Mouse (Mus musculus) heart, postnatal 25 days (tissue): ENCODE measurements around the gene Grcc10. TPM values are rescaled to one million over a fixed set of nuclear protein-coding genes. Genes with fewer than 3 reads are reported as not detected.

Experiments used
- DNase-seq: peaks from one replicate; pipeline ENCODE4 v3.0.0; 2022; ENCODE audit warnings: low spot score
- intact Hi-C: fragments of 180-260 bp; cut with DNase I; formaldehyde crosslinking; loops from one replicate; pipeline ENCODE4 v1.15.1; 2025
- total RNA-seq, 2 experiments: library from RNA; stranded (reverse); gene quantifications; 2 replicates each; pipeline ENCODE4 v1.2.3; 2021

Gene Grcc10
- total RNA-seq, 2 experiments from 2014 or later: 274 to 277 TPM

DNA sequence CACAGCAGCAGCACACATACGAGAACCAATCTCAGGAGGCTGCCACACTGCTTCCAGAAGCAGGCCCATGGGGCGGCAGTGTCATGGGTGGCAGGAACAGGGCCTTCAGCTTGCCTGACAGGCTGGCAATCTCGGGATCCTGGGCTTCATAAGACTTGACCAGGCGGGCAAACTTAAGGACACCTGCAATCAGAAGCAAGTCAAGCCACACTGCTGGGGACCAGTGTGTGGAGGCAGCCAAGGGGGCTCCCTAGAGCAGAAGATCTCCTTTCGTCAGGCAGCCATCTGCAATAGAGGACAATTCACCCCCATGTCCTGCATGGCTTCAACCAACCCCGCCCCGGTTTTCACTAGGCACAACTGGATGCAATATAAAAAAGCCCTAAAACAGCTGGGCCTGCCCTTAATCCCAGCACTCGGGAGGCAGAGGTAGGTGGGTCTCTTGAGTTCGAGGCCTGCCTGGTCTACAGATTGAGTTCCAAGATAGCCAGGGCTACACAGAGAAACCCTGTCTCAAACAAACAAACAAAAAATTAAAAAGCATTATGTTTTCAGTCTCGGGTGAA lies 1.9 kb downstream of the Grcc10 start:
- intact Hi-C loops: loop anchor here (5.0 kb wide), 1 partner anchor 97 kb away; no protein-coding TSS in a partner anchor
- DNase-seq: no peak

DNA sequence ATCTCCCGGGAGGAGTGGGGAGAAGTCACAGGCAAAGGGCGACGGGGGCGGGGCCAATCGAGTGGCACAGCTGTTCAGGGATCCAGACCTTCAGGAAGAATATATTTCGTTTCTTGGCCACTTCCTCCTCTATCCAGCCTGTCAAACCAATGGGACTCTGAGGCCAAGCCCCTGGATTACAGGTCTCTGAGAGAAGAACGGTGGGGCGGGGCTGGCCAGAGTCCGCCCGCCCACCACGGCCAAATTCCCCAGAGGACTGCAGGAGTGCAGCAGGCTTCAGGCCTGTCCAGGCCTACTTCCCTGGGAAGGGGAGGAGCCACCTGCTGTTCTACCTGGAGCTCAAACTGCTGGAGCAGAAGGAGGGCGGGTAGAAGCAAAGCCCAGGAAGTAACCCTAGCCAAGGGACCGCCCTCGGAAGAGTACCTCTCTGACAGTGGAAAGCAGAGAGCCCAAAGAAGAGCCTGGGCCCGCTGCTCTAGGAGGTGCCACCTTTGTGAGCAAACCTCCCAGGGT lies 2.6 kb downstream of the Grcc10 start, which contains the start of gene Ptpn6:
TSS of gene Ptpn6 (minus strand) at position 204 of the 513 bp plus-strand sequence.
- intact Hi-C loops: loop anchor here (5.0 kb wide), 1 partner anchor 96 kb away; no protein-coding TSS in a partner anchor
- DNase-seq: no peak

DNA sequence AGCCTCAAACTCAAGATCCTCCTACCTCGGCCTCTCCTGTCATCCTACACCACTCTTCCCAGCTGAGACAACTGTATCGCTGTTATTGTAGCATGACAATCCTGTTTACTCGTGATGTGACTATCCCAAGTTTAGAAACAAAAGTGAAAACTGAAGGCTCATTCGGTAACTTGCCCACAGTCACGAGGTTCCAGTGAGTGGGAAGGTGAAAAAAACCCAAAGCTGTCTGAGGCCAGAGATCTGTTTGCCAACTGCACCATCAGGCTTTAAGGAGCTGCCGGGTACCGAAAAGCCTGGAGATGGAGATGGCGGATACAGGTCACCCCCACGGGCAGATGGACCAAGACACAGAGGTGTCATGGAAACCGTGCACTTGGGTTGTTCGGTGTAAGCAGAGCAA lies 4.1 kb downstream of the Grcc10 start:
- intact Hi-C loops: loop anchor here (5.0 kb wide), 1 partner anchor 95 kb away; no protein-coding TSS in a partner anchor
- DNase-seq: no peak

DNA sequence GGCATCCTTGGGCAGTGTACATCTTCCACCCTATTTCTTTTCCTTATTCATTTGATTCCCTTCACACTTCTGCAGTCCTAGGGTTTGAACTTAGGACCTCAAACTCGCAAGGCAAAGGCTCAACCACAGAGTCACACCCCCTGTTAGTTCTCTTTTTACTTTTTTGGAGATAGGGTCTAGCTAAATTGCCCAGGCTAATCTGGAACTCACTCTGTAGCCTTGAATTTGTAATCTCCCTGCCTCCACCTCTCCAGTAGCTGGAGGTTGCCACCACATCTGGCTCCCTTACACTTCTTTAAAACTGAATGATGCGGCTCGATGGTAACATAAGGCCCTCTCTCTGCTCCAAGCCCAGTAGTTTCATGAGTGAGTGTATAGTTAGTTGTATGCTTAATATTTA lies 6.8 kb downstream of the Grcc10 start:
- intact Hi-C loops: no loop called here
- no peak for DNase-seq

DNA sequence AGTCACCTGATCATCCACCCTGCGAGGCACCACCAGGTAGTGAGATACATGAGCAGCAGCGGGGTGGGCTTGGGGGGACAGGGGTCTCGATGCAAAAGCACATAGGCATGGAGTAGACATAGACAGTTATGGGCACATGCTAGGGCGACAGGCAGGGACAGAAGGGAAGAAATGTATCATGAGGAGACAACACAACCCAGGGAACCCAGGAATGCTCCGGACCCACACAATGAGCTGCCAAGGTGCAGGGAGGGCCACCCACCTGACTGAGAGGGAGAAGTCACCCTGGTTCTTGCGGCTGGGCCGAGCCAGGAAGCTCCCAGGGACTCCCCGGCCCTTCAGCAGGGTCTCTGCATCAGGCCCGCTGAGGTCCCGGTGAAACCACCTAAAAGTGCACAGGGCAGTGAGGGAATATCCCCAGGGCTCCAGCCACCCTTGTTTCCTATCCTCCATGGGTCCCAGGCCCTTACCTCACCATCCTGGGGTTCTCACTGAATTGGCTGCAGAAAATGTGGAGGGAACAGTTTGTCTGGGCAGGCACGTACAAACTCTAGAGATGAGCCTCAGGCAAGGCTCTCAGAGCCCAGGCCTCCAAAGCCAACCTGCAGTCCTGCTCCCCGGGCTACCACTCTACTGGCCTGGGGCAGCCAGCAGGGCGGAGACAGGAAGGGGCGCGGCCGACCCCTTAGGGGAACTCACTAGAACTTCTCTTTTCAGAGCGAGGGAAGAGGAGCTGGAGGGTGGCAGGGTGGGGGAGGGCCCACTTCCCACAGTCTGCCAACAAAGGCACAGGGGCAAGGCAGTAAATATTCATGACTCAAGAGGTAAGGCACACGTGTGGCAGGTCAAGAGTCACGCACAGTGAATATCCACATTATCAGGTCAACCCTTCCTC lies 8.5 kb downstream of the Grcc10 start:
- no peak for DNase-seq
- intact Hi-C loops: no loop called here

DNA sequence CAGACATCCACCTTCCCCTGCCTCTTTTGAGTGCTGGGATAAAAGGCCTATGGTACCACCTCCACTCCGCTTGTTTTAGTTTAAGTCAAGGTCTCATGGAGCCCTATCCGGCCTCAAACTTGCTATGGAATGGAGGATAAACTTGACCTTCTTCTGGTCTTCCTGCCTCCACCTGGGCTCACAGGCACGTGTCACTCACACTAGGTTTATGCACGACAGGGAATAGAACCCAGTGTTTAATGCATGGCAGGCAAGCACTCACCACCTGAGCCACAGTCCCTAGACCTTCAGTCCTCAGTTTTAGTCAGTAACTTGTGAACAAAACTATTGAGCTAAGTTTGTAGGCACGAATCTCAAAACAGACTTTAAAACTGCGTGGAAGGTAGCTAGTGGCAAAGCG lies 10.1 kb downstream of the Grcc10 start:
- intact Hi-C loops: no loop called here
- no peak for DNase-seq

DNA sequence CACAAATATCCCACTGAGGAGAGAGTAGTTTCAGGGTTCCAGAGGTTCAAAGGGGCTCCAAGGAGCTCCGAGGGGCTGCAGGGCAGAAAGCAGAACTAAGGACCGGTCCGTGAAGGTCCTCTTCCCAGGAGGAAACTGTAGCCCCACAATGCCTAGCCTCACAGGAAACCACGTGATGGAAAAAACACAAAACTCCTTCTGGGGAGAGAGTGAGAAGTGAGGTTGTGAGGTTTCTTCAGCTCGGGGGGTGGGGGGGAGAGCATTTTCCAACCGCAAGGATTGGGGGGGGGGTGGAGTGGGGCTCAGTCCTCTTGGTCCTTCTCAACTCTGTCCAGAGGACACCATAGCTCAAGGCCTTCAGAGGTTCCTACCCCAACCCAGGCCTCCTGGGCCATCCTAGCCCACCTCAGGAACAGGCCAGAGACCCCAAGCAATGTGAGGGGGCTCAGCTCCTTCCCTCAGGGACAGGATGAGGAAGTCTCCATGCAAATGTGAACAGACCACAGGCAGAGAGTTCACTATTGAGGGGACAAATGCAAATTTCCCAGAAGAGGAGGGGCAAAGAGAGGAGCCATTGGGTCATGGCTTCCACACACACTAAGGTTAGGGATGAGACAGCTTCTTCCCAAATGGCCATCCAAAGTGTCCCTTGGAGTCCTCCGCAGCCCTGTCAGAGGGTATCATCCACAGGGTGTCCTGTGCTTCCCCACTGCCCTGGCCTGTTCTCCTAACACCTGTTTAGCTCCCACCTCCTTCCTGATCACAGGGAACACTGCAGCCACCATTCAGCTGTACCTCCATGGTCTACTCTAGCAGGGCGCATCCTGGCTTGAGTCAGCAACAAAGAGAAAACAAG lies 11.1 kb downstream of the Grcc10 start:
- no peak for DNase-seq

DNA sequence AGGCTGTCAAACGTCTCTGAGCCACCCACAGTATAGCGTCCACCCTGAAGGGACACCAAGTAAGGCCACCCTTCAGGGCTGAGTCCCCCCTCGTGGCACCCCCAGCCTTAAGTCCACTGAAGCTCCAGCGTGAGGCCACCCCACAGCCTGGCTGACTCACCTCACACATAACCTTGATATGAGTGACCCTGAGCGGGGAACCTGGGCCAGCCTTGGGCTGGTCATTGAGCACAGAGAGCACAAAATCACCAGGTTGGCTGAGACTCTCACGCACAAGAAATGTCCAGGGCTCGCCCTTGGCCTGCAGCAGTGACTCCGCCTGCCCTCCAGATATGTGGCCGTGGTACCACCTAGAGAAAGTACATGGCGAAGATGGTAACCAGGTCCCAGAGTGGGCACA lies 12.6 kb downstream of the Grcc10 start:
- no peak for DNase-seq
- intact Hi-C loops: no loop called here

More for the DNA sequence above, 11.1 kb downstream of the Grcc10 start:
- intact Hi-C loops: no loop called here

DNA sequence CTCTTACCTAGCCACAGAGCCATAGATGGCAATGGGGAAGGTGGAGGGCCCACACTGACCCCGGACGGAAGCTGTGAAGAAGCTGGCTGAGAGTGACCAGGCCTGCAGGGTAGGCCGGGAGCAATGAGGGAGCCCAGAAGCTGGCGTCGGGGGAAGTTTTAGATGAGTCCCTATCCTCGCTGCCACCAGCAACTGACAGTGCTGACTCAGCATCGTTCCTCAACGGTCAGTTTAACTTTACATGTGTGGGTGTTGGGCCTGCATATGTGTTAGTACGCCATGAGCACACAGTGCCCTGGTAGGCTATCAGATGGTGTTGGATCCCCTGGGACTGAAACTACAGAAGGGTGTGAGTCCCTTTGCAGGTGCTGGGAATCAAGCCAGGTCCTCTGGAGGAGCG lies 16.7 kb downstream of the Grcc10 start:
- DNase-seq: no peak
- intact Hi-C loops: no loop called here

DNA sequence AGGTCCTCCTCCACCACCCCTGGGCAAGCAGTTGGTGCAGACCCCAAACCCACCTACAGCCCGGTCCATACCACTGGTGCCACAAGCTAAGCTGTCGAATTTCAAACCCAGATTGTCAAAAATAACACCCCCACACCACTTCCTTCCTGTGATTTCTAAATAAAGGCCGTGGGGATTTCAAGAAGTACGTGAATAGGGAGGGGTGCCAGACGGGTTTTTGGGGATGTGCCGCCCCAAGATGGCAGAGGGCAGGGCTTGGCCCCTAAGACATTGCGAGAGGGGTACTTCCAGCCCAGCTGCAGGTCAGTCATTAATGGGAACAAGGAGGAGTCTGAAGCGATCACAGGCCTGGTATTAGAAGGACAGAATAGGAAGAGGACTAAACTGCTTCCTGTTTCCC lies 17.6 kb downstream of the Grcc10 start:
- intact Hi-C loops: no loop called here

DNA sequence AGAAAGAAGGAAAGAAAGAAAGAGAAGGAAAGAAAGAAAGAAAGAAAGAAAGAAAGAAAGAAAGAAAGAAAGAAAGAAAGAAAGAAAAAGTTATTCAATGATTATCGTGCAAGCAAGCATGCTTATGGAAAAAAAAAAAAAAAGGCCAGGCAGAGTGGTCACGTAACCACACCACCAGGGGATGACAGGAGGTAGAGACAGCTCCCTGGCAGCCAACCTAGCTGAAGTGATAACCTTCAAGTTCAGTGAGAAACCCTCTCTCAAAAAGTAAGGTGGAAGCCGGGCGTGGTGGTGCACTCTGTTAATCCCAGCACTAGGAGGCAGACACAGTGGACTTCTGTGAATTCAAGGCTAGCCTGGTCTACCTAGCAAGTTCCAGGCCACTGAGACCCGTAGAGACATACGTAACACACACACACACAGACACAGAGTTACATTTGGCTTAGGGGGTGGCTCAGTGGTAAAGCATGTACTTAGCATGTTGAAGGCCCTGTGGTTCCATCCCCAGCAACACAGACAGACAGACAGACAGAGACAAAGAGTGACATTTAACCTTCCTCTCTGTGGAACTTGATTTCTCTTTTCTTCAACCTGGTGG lies 18.2 kb downstream of the Grcc10 start:
- DNase-seq: no peak

More for the DNA sequence above, 17.6 kb downstream of the Grcc10 start:
- DNase-seq: no peak

DNA sequence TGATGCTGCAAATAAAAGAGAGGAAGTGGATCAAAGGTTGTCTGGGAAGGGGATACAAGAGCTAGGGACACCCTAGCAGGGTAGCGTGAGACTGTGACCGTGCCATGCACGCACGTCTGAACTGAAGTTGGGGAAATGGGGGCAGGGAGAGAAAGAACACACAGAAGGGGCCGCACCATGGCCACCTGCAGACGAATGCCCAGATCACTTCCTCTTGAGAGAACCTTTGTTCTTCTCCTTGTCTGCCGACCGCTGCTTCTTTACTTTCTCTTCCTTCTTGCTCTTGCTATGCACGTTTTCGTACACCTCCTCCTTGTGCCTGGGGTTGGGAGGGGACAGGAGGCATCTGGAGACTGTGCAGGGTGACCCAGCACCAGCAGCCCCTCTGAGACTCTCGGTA lies 20.3 kb downstream of the Grcc10 start:
- no peak for DNase-seq
- intact Hi-C loops: no loop called here

More for the DNA sequence above, 18.2 kb downstream of the Grcc10 start:
- intact Hi-C loops: no loop called here

DNA sequence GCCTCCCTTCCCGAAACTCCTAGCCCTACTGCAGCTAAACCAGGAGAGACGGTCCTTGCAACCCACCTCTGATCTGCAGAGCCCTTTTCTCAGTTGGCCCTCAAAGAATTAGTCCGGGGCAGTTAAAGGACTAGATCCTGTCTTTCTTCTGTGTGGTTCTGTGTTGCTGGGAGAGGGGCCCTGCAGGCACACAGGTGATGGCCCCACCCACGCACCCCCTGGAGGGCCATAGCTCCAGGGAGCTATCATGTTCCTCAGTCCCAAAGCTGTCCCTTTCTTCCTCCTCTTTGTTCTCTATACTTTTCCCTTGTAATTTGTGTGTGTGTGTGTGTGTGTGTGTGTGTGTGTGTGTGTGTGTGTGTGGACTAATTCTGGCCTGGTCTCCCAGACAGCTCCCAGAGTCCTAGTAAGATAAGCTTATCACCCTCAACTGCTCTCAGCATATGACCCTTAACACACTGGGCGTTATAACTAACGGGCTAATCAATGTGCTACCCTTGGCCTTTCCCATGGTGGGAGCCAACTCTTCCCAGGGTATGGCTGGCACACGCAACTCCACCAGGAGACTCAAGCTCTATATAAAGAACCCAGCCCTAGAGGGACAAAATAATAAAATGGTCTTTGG lies 21.7 kb downstream of the Grcc10 start:
- intact Hi-C loops: loop anchor here (10.0 kb wide), 2 partner anchors 285 to 315 kb away; partner anchors contain the start of genes Ing4 and Zfp384
- DNase-seq: no peak

DNA sequence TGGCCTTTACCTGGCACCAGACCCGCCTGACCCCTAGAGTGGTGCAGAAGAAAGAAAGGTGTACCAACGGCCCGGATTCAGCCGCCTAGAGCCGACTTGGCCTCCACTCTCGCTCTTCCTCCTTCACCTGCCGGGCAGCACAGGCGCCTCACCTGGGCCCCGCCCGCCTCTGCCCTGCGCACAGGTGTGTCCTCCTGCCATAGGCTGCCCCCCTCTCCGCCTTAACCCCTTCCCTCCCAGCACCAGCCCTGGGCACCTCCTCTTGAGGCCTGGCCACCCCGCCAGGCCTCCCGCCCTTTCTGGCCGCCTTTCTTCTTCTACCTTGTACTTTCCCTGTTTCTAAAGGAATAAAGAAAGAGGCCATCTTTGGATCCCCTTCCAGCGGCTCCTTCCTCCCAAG lies 22.5 kb downstream of the Grcc10 start:
- no peak for DNase-seq
- intact Hi-C loops: loop anchor here (10.0 kb wide), 2 partner anchors 286 to 316 kb away; partner anchors contain the start of genes Ing4 and Zfp384

DNA sequence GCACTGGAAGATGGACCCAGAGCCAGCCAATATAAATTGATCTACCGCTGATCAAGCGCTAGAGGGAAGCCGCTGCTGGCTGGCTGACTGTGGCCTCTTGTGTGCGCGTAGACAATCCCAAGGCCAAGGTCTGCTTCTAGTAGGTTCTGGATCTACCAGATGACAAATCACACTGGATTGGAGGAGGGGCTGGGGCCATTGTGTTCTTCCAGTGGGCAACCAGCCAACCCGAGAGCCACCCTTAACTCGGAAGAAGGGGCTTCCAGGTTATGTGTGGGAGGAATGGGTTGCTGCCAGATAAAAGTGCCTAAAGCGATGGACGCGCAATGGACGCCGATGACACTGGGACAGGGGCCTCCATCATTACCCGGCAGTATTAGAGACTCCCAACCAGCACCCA lies 23.2 kb downstream of the Grcc10 start:
- DNase-seq: no peak
- intact Hi-C loops: loop anchor here (10.0 kb wide), 2 partner anchors 287 to 317 kb away; partner anchors contain the start of genes Ing4 and Zfp384

DNA sequence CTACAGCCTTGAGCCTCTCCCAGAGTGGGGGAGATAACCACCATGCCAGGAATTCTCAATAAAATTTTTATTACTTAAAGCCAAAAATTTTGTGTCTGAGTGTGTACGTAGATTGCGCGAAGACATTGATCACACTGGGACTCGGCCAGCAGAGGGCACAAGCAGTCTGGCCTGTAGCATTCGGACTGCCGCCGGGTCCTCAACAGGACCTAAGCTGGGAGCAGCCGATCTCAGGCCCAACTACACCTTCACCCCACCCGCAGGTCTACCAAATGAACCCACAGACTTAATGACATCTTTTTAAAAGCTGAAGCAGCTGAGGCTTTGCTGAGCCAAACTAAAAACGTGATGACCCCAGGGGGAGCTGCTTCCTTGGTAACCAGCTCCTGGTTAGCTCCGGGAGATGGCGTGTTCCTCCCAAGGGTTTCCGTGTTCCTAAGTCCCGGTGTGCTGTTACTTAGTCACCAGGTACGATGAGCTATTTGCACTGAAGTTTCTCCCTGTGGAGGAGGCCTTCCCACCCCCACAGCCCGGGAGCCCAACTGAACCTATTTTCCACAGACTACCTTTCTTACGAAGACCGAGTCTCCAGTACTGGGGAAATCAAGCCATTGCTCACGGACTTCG lies 24.2 kb downstream of the Grcc10 start:
- DNase-seq: no peak
- intact Hi-C loops: loop anchor here (10.0 kb wide), 2 partner anchors 288 to 318 kb away; partner anchors contain the start of genes Ing4 and Zfp384

DNA sequence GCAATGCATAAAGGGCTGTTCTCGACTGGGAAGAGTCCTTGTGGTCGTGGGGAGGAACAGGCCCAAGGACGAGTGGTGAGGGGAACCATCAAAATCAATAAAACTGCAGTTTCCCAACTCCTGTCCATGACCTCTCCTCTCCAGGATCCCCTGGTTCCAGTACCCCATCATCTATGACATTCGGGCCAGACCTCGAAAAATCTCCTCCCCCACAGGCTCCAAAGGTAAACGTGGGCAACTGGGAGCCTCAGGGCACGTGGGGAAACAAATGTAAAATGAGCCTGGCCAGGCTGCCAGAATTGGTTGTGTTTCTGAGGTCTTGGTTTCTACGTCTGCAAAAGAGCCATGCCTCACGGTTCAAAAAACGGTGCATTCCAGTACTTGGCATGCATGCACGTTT lies 28.3 kb downstream of the Grcc10 start:
- DNase-seq: no peak
- intact Hi-C loops: loop anchor here (1.0 to 10.0 kb wide), 4 partner anchors 27 to 322 kb away; partner anchors contain the start of genes Atn1, Gm45234, Ing4 and Zfp384
